Mouse (Mus musculus): ENCODE data around the gene Rsc1a1. TPM values are rescaled to one million over a fixed set of nuclear protein-coding genes. Genes with fewer than 3 reads are reported as not detected.

The Rsc1a1 gene
- total and polyA plus RNA-seq, 3 experiments = 7.7 TPM; not detected in 2

DNA sequence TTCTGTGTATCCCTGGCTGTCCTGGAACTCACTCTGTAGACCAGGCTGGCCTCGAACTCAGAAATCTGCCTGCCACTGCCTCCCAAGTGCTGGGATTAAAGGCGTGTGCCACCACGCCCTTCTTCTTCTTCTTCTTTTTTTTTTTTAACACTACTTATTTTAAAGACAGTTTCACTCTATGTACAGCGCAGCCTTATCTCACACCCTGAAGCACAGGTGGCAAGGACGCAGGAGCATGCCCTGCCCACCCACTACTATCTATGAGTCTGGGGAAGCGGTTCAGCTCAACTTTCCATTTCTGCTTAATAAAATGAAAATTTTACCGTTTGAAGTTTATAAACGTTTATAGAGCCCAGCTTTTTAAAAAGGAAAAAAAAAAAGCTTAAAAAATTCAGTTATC lies 3.1 kb upstream of the Rsc1a1 start:
- H3K9ac ChIP-seq (ENCODE audit: control insufficient read depth, low read depth, low read length, poor library complexity, severe bottlenecking) = no peak overlapping the region
- no peaks in the 10 kb centered on the region for H3K9me3 ChIP-seq (replicated peaks; ENCODE audit: insufficient read depth, low read length)
- H3K4me3 ChIP-seq (ENCODE audit: control insufficient read depth in 1 of 2, insufficient read depth in 1 of 2, low read depth in 2 of 2, low read length in 2 of 2) = no peak overlapping the region
- H3K79me2 ChIP-seq (ENCODE audit: control insufficient read depth, insufficient read depth, low read length, poor library complexity) = no peaks in the 10 kb centered on the region
- no peak overlapping the region for H3K27ac ChIP-seq (ENCODE audit: control insufficient read depth, low read depth, low read length)
- no peaks in the 10 kb centered on the region for H3K27me3 ChIP-seq (ENCODE audit: control insufficient read depth in 1 of 2, insufficient read depth in 2 of 2, low read length in 2 of 2)
- DNase-seq (ENCODE audit: low read depth, low spot score) = peak; percentile 76
- H3K36me3 ChIP-seq (ENCODE audit: control insufficient read depth in 1 of 2, insufficient read depth in 2 of 2, low read length in 2 of 2) = peaks cover 4 to 18% of the 10 kb centered on the region in 2 experiments
- H3K4me1 ChIP-seq (ENCODE audit: control insufficient read depth in 1 of 2, insufficient read depth in 2 of 2, low read length in 2 of 2) = peaks cover 2 to 3% of the 10 kb centered on the region in 2 experiments; a peak in 1 of 4 replicates
- TF ChIP-seq USF1 (IDR thresholded peaks at IDR 0.05; ENCODE audit: low read depth, low read length) (no peak), TAL1 (IDR thresholded peaks at IDR 0.05; ENCODE audit: low read length) (no peak), CHD2 (IDR thresholded peaks at IDR 0.05; ENCODE audit: low read length) (no peak), MXI1 (IDR thresholded peaks at IDR 0.05; ENCODE audit: low read depth, low read length) (peak; percentile 47; the same call in 1 of the 2 replicates), MAFK (IDR thresholded peaks at IDR 0.05; ENCODE audit: borderline replicate concordance, low read depth, low read length) (no peak), UBTF (IDR thresholded peaks at IDR 0.05; ENCODE audit: borderline replicate concordance, insufficient read depth, low read depth, low read length) (no peak), ZNF384 (IDR thresholded peaks at IDR 0.05; ENCODE audit: low read depth, low read length) (peak; percentile 87), MAX (IDR thresholded peaks at IDR 0.05; ENCODE audit: low read length) (no peak), ETS1 (IDR thresholded peaks at IDR 0.05; ENCODE audit: low read depth, low read length) (peak; percentile 61; the same call in 1 of the 2 replicates), POLR2AphosphoS2 (IDR thresholded peaks at IDR 0.05; ENCODE audit: low read length) (no peak), NELFE (IDR thresholded peaks at IDR 0.05; ENCODE audit: low read depth, low read length) (no peak), GABPA (IDR thresholded peaks at IDR 0.05; ENCODE audit: low read depth, low read length) (no peak), ZMIZ1 (IDR thresholded peaks at IDR 0.05; ENCODE audit: low read depth, low read length) (no peak), SMC3 (IDR thresholded peaks at IDR 0.05; ENCODE audit: low read depth, low read length) (no peak), MEF2A (IDR thresholded peaks at IDR 0.05; ENCODE audit: extremely low read depth, insufficient replicate concordance, low read depth, low read length, poor library complexity, severe bottlenecking) (no peak), MYB (IDR thresholded peaks at IDR 0.05; ENCODE audit: low read depth, low read length) (no peak), POLR2AphosphoS5 (IDR thresholded peaks at IDR 0.05; ENCODE audit: borderline replicate concordance, low read depth, low read length) (no peak), GATA1 (IDR thresholded peaks at IDR 0.05; ENCODE audit: low read depth, low read length) (peak; percentile 66), EP300 (IDR thresholded peaks at IDR 0.05; ENCODE audit: low read depth in 1 of 2, low read length in 2 of 2) (peak; percentile 30 to 60; a peak in 2 of 4 replicates), ELF1 (IDR thresholded peaks at IDR 0.05; ENCODE audit: low read depth, low read length) (no peak), JUND (IDR thresholded peaks at IDR 0.05; ENCODE audit: low read depth, low read length) (no peak), NRF1 (IDR thresholded peaks at IDR 0.05; ENCODE audit: insufficient read depth, low read depth, low read length, poor library complexity, severe bottlenecking) (peak; percentile 39; the same call in 1 of the 2 replicates), USF2 (IDR thresholded peaks at IDR 0.05; ENCODE audit: borderline replicate concordance in 1 of 2, insufficient read depth in 1 of 2, low read depth in 1 of 2, low read length in 2 of 2) (no peak), CHD1 (IDR thresholded peaks at IDR 0.05; ENCODE audit: low read depth, low read length) (no peak), TBP (IDR thresholded peaks at IDR 0.05; ENCODE audit: low read depth, low read length) (0 out of 2 replicates have a peak, but pooled peaks have one; percentile 49), ZC3H11A (IDR thresholded peaks at IDR 0.05; ENCODE audit: low read depth, low read length) (no peak), CTCF (IDR thresholded peaks at IDR 0.05 in 2 of 3, conservative IDR thresholded peaks at IDR 0.05 in 1 of 3; ENCODE audit: control insufficient read depth in 1 of 3, insufficient read depth in 1 of 3, low read depth in 2 of 3, low read length in 3 of 3, poor library complexity in 1 of 3, severe bottlenecking in 1 of 3) (no peak), SIN3A (IDR thresholded peaks at IDR 0.05; ENCODE audit: low read length) (peak; percentile 65; the same call in 1 of the 2 replicates), HCFC1 (IDR thresholded peaks at IDR 0.05; ENCODE audit: low read depth, low read length) (no peak), MYC (IDR thresholded peaks at IDR 0.05; ENCODE audit: low read depth, low read length) (0 out of 2 replicates have a peak, but pooled peaks have one; percentile 23), KAT2A (conservative IDR thresholded peaks at IDR 0.05; ENCODE audit: low read depth, low read length) (no peak), POLR2A (IDR thresholded peaks at IDR 0.05; ENCODE audit: control insufficient read depth in 1 of 2, insufficient read depth in 1 of 2, low read depth in 1 of 2, low read length in 2 of 2, poor library complexity in 1 of 2) (no peak), ZKSCAN1 (IDR thresholded peaks at IDR 0.05; ENCODE audit: low read depth, low read length) (no peak), TCF12 (IDR thresholded peaks at IDR 0.05; ENCODE audit: low read depth, low read length) (peak; percentile 47; the same call in 1 of the 2 replicates), BHLHE40 (IDR thresholded peaks at IDR 0.05; ENCODE audit: borderline replicate concordance, low read depth, low read length) (no peak), RAD21 (IDR thresholded peaks at IDR 0.05; ENCODE audit: low read depth, low read length) (no peak), E2F4 (IDR thresholded peaks at IDR 0.05; ENCODE audit: borderline replicate concordance, low read depth, low read length) (no peak), RCOR1 (IDR thresholded peaks at IDR 0.05; ENCODE audit: low read depth, low read length) (peak; percentile 35; the same call in 1 of the 2 replicates)
